Mouse (Mus musculus) CD4-positive, CD25-positive, alpha-beta regulatory T cell, adult 2 months (primary cell): ENCODE results near the gene Slc44a1.

ENCODE experiments used
- DNase-seq: peaks from one replicate; pipeline ENCODE4 v3.0.0-alpha.2; 2012; ENCODE audit warnings: low read depth, low spot score

Gene Slc44a1

GRCm38 (mm10) chr4:53440010-53440815 lies at the start of gene Slc44a1:
Gene Slc44a1 (plus strand): TSS chr4:53440413.
- peak; percentile 89 for DNase-seq

- DNase-seq = no peak
Observed at GRCm38 (mm10) chr4:53395002-53395401, 45.2 kb upstream of the Slc44a1 start.

- no peak for DNase-seq
Observed at GRCm38 (mm10) chr4:53396623-53397192, 43.5 kb upstream of the Slc44a1 start.

- DNase-seq = no peak
Observed at GRCm38 (mm10) chr4:53397280-53398117, 42.7 kb upstream of the Slc44a1 start.

DNA sequence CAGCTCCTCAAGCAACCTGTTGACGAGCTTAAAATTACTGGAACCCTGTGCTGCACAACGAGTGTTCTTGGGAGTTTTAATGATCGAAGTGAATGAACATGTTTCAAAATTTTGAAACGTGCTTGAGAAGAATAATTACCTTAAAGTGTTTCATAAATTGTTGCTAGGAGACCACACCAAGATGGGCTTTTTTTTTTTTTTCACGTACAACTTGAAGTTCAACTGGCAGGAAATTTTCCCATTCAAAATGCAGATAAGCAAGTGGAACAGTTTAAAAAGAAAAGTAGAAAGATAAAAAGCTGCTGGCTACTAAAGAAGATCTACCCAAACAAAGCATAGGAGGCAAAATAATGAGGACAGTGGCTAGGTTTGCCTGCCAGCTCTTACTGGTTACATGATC lies 41.7 kb upstream of the Slc44a1 start:
- DNase-seq = no peak

DNA sequence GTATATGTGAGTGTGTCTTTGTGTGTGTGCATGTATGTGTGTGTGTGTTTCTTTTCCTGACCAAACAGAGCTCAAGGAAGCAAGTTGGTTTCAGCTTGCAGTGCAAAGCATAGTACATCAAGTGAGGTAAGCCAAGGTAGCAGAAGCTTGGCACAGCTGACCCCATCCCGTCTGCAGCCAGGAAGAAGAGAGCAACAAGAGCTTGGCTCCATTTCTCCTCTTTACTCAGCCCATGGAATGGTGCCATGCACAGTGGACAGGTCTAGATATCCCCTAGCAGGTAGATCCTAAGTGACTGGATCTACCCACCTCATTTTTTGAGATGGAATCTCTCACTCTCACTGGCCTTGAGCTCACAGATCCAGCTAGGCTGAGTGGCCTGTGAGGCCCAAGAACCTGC lies 40.8 kb upstream of the Slc44a1 start:
- no peak for DNase-seq

DNA sequence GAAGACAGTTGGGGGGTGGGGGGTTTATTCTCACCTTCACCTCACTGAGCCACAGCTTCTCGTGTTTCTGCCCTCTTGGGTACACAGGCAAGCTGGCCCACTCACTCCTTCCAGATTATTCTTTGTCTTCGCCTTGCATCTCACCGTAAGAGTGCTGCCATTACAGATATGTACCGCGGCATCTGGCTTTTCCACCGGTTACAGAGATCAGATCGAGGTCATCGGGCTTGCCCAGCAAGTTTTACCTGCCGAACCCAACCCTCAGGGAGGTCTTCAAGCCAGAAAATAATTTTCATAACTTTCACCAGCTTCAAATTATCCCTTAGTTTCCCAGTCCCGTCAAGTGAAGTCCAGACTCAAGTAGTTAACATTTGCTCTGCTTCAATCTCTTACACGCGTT lies 36.8 kb upstream of the Slc44a1 start:
- DNase-seq = no peak

- DNase-seq = no peak
Observed at GRCm38 (mm10) chr4:53404431-53404925, 35.7 kb upstream of the Slc44a1 start.

- DNase-seq = no peak
Observed at GRCm38 (mm10) chr4:53406866-53407265, 33.3 kb upstream of the Slc44a1 start.

GRCm38 (mm10) chr4:53408821-53409220 lies 31.4 kb upstream of the Slc44a1 start:
- no peak for DNase-seq

GRCm38 (mm10) chr4:53409526-53410085 lies 30.6 kb upstream of the Slc44a1 start:
- DNase-seq = no peak

GRCm38 (mm10) chr4:53410752-53411151 lies 29.5 kb upstream of the Slc44a1 start:
- DNase-seq = no peak

GRCm38 (mm10) chr4:53411958-53412870 lies 28.0 kb upstream of the Slc44a1 start:
- DNase-seq = no peak

DNA sequence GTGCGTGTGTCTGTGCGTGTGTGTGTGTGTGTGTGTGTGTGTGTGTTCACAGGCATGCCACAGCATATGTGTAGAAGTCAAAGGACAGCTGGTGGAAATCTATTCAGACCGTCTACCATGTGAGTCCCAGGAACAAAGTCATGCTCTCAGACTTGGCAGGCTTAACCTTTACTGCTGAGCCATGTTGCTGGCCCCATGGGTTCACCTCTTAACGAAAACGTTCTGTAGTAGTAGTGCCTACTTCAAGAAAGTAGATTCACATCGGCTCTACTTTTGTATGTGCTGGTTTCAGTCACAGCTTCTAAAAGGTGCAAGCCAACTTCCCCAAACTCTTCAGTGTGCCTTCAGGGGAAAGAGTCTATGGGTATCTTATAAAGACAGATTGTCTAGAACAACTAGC lies 27.2 kb upstream of the Slc44a1 start:
- DNase-seq = no peak

DNA sequence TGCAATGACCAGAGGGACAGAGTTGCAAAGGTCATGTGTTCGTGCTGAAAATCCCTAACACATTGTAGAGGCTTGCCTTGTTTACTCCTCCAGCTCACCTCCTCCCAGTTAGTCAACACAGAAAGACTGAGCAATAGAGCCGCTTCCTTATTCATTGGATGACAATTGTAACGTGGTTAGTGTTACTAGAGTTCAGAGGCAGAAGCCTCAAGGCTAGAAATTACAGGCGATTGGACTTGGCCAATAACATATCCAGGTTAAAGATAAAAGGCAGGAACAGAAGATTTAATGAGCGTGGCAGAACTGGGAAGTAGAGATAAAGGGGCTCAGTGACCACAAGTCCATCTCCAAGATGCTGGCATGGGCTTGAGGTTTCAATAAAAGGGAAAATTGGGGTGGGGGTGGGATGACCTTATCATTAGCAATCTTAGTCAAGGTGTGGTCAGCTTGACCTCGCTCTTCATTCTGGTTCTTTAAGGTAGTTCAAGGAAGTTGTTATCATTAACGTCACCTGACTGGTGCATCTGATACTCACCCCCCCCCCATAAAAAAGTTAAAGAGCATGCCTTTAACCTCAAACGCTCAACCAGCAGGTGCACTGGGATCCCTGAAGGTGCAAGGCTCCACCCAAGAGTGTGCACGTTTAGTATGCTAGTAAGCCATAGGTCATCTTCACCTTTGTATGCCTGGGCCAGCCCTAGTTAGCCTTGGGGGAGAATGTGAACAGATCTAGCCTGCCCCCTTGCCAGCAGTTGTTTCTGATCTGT lies 26.0 kb upstream of the Slc44a1 start:
- DNase-seq = no peak

DNA sequence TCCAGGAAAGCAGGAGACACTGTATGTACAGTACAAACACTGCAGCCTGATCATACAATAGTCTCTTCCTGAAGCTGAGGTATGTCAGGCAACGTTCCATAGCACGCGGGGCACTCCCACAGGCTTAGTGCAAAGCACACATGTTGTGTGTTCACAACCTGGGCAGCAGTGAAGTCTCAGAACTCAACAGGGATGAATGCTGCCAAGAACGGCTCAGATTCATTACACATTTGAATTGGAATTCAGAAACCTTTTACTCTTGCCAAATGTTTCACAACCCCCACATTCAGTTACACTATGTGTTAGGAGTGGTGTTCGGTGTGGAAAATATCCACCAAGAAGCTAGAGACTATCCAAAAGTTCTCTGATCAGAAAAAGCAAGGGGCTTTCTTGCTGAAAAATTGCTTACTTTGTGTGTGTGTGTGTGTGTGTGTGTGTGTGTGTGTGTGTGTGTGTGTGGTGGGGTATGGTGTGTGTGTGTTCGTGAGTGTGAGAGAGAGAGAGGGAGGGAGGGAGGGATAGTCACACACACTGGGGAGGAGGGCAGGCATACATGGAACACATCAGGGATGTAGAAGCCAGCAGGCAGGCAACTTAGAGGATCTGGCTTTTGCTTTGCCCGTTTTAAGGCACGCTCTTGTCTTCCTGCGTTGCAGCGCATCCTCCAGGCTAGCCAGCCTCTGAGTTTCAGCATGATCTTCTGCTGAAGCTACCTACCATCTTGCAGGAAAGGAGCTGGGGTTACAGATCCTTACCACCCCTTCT lies 24.2 kb upstream of the Slc44a1 start:
- DNase-seq = no peak

- DNase-seq = no peak
Observed at GRCm38 (mm10) chr4:53416928-53417327, 23.3 kb upstream of the Slc44a1 start.

DNA sequence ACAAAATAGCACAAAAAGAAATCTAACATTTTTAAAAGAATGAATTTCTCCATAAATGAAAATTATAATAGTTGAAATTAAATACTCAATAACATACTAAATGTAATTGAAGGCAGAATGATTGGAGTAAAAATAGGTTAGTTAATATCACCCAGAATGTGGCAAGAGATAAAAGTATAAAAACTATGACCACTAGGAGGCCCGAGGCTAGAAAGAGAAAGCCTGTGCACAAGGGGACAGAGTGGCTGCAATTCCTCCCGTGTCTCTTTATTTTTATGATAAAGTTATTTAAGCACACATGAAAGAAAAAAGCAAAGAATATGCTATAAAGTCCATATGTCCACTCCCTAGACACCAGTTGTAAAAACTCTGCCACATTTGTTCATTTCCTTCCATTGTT lies 17.4 kb upstream of the Slc44a1 start:
- DNase-seq = peak; percentile 9

DNA sequence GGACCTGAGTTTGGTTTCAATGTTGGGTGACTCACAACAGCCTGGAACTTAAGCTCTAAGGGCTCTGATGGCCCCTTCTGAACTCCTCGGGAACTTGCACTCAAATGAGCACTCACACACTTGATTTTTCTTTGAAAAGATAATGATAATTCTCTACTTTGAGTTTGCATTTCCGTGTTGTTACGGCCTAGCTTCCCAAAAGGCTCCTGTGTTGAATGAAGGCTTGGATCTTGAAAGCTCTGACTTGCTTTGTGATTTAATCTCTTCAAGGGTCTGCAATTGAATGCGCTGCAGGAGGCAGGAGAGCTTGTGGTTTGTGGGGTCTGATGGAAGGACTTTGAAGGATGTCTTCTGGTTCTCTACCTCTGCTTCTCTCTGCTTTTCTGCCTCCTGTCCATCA lies 13.1 kb upstream of the Slc44a1 start:
- DNase-seq = no peak
